ENCODE assay signal across 8 mouse cellular contexts in the genomic region with DNA sequence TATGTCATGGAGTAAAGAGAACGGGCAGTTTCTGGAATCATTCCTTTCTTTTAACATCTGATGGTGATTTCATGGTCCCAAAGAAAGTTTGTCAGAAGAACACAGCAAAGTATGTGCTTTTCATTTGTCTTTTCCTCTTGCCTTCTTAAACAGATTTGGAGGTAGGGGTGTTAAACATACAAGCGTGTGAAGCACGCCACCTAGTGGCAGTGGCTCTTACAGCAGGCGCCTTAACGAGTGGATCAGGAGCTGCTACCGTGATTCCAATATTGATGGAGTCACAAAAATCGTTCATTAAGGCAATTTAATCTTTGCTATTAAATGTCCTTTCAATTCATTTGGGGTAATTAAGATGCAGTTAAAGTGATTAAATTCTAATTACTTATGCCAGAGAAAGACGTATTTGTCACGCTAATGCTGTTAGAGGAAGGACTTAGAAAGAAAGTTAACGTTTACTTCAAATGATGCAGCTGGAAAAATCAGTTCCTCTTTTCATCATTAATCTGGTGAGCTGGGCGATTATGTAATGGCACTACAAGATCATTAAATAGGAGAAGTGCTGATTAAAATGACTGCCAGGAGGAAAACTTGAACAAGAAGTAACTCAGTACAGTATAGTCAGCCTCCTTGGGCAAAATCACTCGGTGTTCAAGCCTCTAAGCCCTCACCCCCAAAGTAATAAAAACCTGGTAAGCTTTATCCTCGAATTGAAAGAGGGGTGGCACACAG. TPM values are rescaled to one million over a fixed set of nuclear protein-coding genes. Genes with fewer than 3 reads are reported as not detected.
A peak's percentile ranks its signal among the peaks of the same experiment; 100 is the strongest.
DNase-seq lines count a peak whose midpoint lies in the region; ATAC-seq and TF ChIP-seq lines count a peak whose summit lies in the region.

No protein-coding gene starts in this region.

- no peak overlapping the region for H3K27ac ChIP-seq in gastrocnemius, adult 2 months

- H3K4me3 ChIP-seq in gastrocnemius, adult 2 months = no peak overlapping the region

- DNase-seq in gastrocnemius, adult 2 months = peak; percentile 40
- DNase-seq in gastrocnemius, postnatal 25 days = no peak
- peak; percentile 74 to 75 for DNase-seq in B cell, adult 2 months
- DNase-seq in adrenal gland, postnatal 14 days = peak; percentile 80
- DNase-seq in layer of hippocampus, adult 8-10 months (ENCODE audit: low spot score in 2 of 2) = peak; percentile 58 to 91
- DNase-seq in lung, postnatal 36 days = peak; percentile 77
- DNase-seq in testis, postnatal 10 days (ENCODE audit: low spot score) = peak; percentile 81

- TF ChIP-seq CTCF in gastrocnemius, adult 2 months (IDR thresholded peaks at IDR 0.05) = peak; percentile 83

- intact Hi-C loops in gastrocnemius, adult 2 months (cut with DNase I) = no loop called here

- peak; percentile 79 for ATAC-seq in frontal cortex, adult (ENCODE audit: low TSS enrichment)

RNA-seq across cellular contexts. Expression of a gene that starts 9.4 kb away (rescaled TPM):
- total RNA-seq in gastrocnemius, adult 2 months (2021) = not detected
- total RNA-seq in gastrocnemius, postnatal 25 days (2021) = not detected
- total RNA-seq in adrenal gland, postnatal 14 days (2021) = 0.19 and 7.6 TPM in 2 replicates
- 1 to 10 TPM in 2 of 4 experiments, under 1 TPM in 2; 0.41 to 1.5 (median 0.73) TPM for total RNA-seq in layer of hippocampus, adult 8-10 months (2022)
